Mouse (Mus musculus) left cerebral cortex, postnatal 25 days (tissue): ENCODE results near the gene Wipf3. TPM values are rescaled to one million over a fixed set of nuclear protein-coding genes. Genes with fewer than 3 reads are reported as not detected.

ENCODE experiments used
- DNase-seq, 2 experiments: peaks; one replicate each; pipeline ENCODE4 v3.0.0; 2022; ENCODE audit warnings: low spot score in 2 of 2, mixed read lengths in 1 of 2
- intact Hi-C: fragments of 180-260 bp; cut with DNase I; formaldehyde crosslinking; loops from one replicate; pipeline ENCODE4 v1.15.1; 2025
- total RNA-seq, 2 experiments: library from RNA; stranded (reverse); gene quantifications; 2 replicates each; pipeline ENCODE4 v1.2.3; 2021

The Wipf3 gene
- total RNA-seq, 2 experiments from 2014 or later: 72.4 to 84.9 TPM

- intact Hi-C loops: loop anchor here (2.0 kb wide), 1 partner anchor 36 kb away; no protein-coding TSS in a partner anchor
- DNase-seq: no peak
Measured at GRCm38 (mm10) chr6:54428850-54429446, 455 bp upstream of the Wipf3 start.

- intact Hi-C loops: no loop called here
Measured at GRCm38 (mm10) chr6:54430221-54430620, 818 bp downstream of the Wipf3 start.

GRCm38 (mm10) chr6:54431761-54432160 lies 2.4 kb downstream of the Wipf3 start:
- peak; percentile 81 to 94 for DNase-seq
- intact Hi-C loops: loop anchor here (2.0 kb wide), 2 partner anchors 29 to 45 kb away; no protein-coding TSS in a partner anchor

More at GRCm38 (mm10) chr6:54430221-54430620, 818 bp downstream of the Wipf3 start:
- no peak for DNase-seq

- intact Hi-C loops: loop anchor here (2.0 kb wide), 2 partner anchors 29 to 45 kb away; no protein-coding TSS in a partner anchor
- no peak for DNase-seq
Measured at GRCm38 (mm10) chr6:54432191-54432590, 2.8 kb downstream of the Wipf3 start.

- intact Hi-C loops: loop anchor here (2.0 kb wide), 2 partner anchors 28 to 44 kb away; no protein-coding TSS in a partner anchor
- DNase-seq: no peak
Measured at GRCm38 (mm10) chr6:54432806-54433545, 3.6 kb downstream of the Wipf3 start.

GRCm38 (mm10) chr6:54434171-54434570 lies 4.8 kb downstream of the Wipf3 start:
- DNase-seq: no peak
- intact Hi-C loops: no loop called here

- intact Hi-C loops: no loop called here
- no peak for DNase-seq
Measured at GRCm38 (mm10) chr6:54435663-54436062, 6.3 kb downstream of the Wipf3 start.

GRCm38 (mm10) chr6:54436286-54436685 lies 6.9 kb downstream of the Wipf3 start:
- no peak for DNase-seq
- intact Hi-C loops: no loop called here

- no peak for DNase-seq
- intact Hi-C loops: no loop called here
Measured at GRCm38 (mm10) chr6:54438510-54438909, 9.1 kb downstream of the Wipf3 start.

- intact Hi-C loops: no loop called here
Measured at GRCm38 (mm10) chr6:54440658-54441057, 11.3 kb downstream of the Wipf3 start.

GRCm38 (mm10) chr6:54443657-54444056 lies 14.3 kb downstream of the Wipf3 start:
- no peak for DNase-seq
- intact Hi-C loops: no loop called here

More at GRCm38 (mm10) chr6:54440658-54441057, 11.3 kb downstream of the Wipf3 start:
- DNase-seq: no peak

GRCm38 (mm10) chr6:54444086-54444485 lies 14.7 kb downstream of the Wipf3 start:
- intact Hi-C loops: no loop called here
- no peak for DNase-seq

GRCm38 (mm10) chr6:54445249-54445818 lies 15.9 kb downstream of the Wipf3 start:
- no peak for DNase-seq
- intact Hi-C loops: no loop called here

GRCm38 (mm10) chr6:54447353-54447752 lies 17.9 kb downstream of the Wipf3 start:
- intact Hi-C loops: no loop called here
- no peak for DNase-seq

- intact Hi-C loops: loop anchor here (2.0 kb wide), 1 partner anchor 27 kb away; no protein-coding TSS in a partner anchor
- no peak for DNase-seq
Measured at GRCm38 (mm10) chr6:54459661-54460060, 30.3 kb downstream of the Wipf3 start.

- intact Hi-C loops: loop anchor here (2.0 kb wide), 1 partner anchor 28 kb away; no protein-coding TSS in a partner anchor
- DNase-seq: no peak
Measured at GRCm38 (mm10) chr6:54460172-54460914, 30.9 kb downstream of the Wipf3 start.

- DNase-seq: peak; percentile 48 to 84
- intact Hi-C loops: loop anchor here (2.0 kb wide), 1 partner anchor 28 kb away; no protein-coding TSS in a partner anchor
Measured at GRCm38 (mm10) chr6:54460915-54461671, 31.7 kb downstream of the Wipf3 start.

GRCm38 (mm10) chr6:54462766-54463165 lies 33.4 kb downstream of the Wipf3 start:
- DNase-seq: no peak
- intact Hi-C loops: no loop called here
